Mouse (Mus musculus): ENCODE data around the gene Ccdc62.
A peak's percentile ranks its signal among the peaks of the same experiment; 100 is the strongest.

Gene Ccdc62

GRCm38 (mm10) chr5:123930508-123930989, at the start of gene Ccdc62:
TSS of gene Ccdc62 (plus strand) at chr5:123930679.
- DNase-seq (ENCODE audit: low read depth, low spot score) = peak; percentile 93

DNA sequence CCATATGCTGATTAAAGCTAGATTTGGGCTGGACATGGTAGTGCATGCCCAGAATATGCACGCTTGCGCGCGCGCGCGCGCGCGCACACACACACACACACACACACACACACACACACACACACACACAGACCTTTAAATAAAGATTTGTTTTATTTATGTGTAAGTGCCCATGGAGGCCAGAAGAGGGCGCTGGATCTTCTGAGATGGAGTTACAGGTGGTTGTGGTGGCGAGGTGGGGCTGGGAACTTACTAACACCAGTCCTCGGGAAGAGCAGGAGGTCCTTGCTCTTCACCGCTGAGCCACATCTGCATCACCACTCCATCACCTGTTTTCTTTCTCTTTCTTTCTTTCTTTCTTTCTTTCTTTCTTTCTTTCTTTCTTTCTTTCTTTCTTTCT, 49.7 kb upstream of the Ccdc62 start:
- no peak for DNase-seq (ENCODE audit: low read depth, low spot score)

- no peak for DNase-seq (ENCODE audit: low read depth, low spot score)
Measured at GRCm38 (mm10) chr5:123883891-123884290, 46.6 kb upstream of the Ccdc62 start.

- no peak for DNase-seq (ENCODE audit: low read depth, low spot score)
Measured at GRCm38 (mm10) chr5:123884332-123884731, 46.1 kb upstream of the Ccdc62 start.

- DNase-seq (ENCODE audit: low read depth, low spot score) = no peak
Measured at GRCm38 (mm10) chr5:123886365-123886764, 44.1 kb upstream of the Ccdc62 start.

- DNase-seq (ENCODE audit: low read depth, low spot score) = no peak
Measured at GRCm38 (mm10) chr5:123890312-123890711, 40.2 kb upstream of the Ccdc62 start.

- DNase-seq (ENCODE audit: low read depth, low spot score) = no peak
Measured at GRCm38 (mm10) chr5:123890987-123891386, 39.5 kb upstream of the Ccdc62 start.

- no peak for DNase-seq (ENCODE audit: low read depth, low spot score)
Measured at GRCm38 (mm10) chr5:123891669-123892068, 38.8 kb upstream of the Ccdc62 start.

GRCm38 (mm10) chr5:123893520-123893919, 37.0 kb upstream of the Ccdc62 start:
- DNase-seq (ENCODE audit: low read depth, low spot score) = no peak

GRCm38 (mm10) chr5:123896395-123896794, 34.1 kb upstream of the Ccdc62 start:
- no peak for DNase-seq (ENCODE audit: low read depth, low spot score)

- no peak for DNase-seq (ENCODE audit: low read depth, low spot score)
Measured at GRCm38 (mm10) chr5:123897352-123897751, 33.1 kb upstream of the Ccdc62 start.

DNA sequence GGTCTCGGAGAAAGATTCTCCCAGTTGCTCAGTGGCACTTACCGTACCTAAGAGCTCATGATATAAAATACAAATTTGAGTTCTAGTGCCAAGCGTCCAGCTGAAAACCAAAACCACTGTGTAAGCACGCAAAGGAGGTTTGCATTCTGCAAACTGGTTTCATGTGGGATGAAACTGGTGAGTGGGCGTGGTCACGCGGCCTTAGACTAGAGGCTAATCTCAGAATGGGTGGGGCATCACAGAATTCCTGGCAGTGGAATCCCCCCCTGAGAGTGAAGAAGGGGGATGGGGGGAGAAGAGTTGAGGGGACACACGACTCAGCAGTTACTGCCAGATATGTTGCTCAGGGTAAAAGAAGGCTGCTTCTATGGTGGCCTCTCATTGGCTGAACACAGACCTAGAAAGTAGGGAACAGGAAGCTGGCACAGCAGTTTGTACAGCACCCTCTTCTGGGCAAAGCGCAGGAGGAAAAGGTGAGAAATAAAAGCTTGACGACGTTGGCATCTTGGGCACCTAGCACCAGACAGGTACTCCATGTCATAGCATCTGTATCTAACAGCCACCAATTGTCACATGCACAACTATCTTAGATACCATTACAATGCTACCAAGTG, 26.3 kb upstream of the Ccdc62 start:
- DNase-seq (ENCODE audit: low read depth, low spot score) = no peak

DNA sequence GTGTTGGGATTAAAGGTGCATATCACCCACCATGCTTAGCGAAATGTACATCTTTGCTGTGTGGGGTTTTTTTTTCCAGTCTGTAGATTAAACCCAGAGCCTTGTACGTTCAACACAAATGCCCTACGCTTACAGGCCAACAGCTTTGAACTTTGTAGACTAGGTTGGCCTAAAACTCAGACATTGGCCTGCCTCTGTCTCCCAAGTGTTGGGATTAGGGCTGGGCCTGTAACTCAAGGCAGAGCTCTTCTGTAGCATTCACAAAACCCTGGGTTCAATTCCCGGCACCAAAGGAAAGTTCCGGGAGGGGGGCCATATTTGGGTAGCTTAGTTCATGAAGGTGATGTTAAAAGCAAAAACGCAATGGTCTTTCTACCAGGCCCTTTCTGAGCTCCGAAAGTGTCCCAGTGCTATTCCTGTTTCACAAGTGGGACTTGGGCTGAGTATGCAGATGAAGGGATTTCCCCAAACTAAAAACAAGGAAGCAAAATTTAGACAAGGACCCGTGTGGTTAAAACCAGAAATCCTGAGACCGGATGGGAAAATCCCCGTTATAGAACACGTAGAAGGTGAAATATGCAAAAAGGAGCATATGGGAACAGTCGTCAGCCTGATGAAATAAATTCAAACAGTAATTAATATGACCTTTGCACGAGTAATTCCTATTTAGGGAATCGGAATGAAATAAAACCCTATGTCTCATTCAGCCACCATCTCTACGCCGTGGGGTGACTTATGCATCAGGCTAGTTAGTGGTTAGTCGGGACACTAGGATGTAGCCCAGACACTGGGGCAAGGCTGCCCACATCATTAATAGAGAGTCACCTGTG, 24.1 kb upstream of the Ccdc62 start:
- DNase-seq (ENCODE audit: low read depth, low spot score) = no peak

- peak; percentile 93 for DNase-seq (ENCODE audit: low read depth, low spot score)
Measured at GRCm38 (mm10) chr5:123906976-123907630, 23.4 kb upstream of the Ccdc62 start, which contains the start of gene Denr. TSS of gene Denr (plus strand) at chr5:123907175.

- DNase-seq (ENCODE audit: low read depth, low spot score) = no peak
Measured at GRCm38 (mm10) chr5:123907631-123907977, 22.9 kb upstream of the Ccdc62 start.

DNA sequence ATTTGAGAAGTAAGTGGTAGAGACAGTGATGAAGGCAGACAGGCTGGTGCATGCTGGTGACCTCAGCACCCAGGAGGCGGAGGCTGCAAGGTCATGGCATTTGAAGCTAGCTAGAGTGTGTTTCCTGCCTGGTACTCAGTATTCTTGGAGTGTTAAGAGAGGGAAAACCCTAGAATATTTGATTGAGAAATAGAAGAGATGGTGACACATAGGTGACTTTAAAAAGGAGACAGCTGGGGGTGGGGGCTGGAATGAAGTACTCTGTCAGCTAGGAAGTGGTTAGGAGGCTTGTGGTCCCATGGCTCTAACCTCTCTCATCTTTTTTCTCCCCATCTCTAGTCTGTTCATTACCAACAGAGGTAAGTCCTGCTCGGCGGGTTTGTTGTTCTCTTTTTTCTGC, 15.6 kb upstream of the Ccdc62 start:
- no peak for DNase-seq (ENCODE audit: low read depth, low spot score)

DNA sequence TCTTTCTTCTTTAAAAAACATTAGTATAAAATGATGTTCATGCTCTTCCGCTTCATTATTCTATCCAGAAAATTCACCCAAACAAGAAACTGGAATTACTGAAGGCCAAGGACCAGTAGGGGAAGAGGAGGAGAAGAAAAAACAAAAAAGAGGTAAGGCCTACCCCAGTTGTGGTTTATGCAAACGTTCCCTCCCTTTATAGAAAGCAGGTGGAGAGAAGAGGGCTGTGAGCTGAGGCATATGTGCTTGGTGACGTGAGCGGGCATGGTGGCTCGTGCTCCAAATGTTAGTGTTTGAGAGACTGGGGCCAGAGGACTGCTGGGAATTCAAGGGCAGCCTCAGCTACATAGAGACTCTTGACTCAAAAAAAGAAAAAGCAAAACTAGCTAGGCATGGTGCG, 8.4 kb upstream of the Ccdc62 start:
- no peak for DNase-seq (ENCODE audit: low read depth, low spot score)

- DNase-seq (ENCODE audit: low read depth, low spot score) = no peak
Measured at GRCm38 (mm10) chr5:123927118-123927517, 3.4 kb upstream of the Ccdc62 start, which contains the start of gene Gm43518. TSS of gene Gm43518 (plus strand) at chr5:123927418.

DNA sequence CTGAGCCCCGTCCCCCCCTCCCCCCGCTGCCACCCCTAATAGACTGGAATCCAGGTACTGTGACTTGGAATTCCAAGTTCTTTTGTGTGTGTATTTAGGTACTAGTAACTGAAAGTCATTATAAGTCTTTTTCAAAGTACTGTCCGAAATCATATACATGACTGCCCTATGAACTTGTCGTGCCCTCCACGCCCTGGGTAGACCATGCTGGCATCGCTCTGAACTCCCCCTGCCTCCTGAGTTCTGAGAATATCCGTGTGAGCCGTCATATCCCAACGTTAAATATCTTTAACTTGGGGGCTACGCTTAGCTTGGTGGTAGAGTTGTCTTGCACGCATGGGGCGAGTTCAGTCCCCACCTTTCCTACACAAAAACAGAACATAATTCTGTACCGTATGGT, 652 bp downstream of the Ccdc62 start:
- DNase-seq (ENCODE audit: low read depth, low spot score) = no peak

GRCm38 (mm10) chr5:123932927-123933326, 2.4 kb downstream of the Ccdc62 start:
- no peak for DNase-seq (ENCODE audit: low read depth, low spot score)

DNA sequence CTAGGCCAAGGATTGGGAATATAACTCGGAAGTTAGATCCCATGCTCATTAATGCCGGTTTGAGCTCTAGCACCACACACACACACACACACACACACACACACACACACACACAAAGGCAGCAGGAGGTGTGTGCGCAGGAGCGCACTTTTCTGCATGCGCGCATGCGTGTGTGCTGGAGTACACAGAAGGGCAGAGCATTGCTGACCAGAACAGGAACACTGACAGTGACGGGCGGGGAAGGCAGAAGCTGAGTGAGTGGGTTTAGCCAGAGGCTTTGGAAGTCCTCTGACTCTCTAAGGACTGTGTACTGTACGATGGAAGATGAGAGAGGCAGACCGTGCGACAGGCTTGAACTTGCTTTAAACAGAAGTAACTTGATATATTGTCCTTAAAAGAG, 3.1 kb downstream of the Ccdc62 start:
- peak; percentile 17 for DNase-seq (ENCODE audit: low read depth, low spot score)

GRCm38 (mm10) chr5:123933957-123934591, 3.6 kb downstream of the Ccdc62 start:
- peak; percentile 33 for DNase-seq (ENCODE audit: low read depth, low spot score)

Measured in c-Kit-negative CD71-positive TER-119-positive erythroid progenitor cells, embryonic 14.5 days (primary cell).